Mouse (Mus musculus): ENCODE results near the gene Ror1. TPM values are rescaled to one million over a fixed set of nuclear protein-coding genes. Genes with fewer than 3 reads are reported as not detected.

The Ror1 gene
- polyA plus RNA-seq, 1 experiment from 2014 or later, result 5.6 TPM

- H3K4me3 ChIP-seq, result no peak overlapping the region
- no peak overlapping the region for H3K9ac ChIP-seq
- no peak overlapping the region for H3K4me2 ChIP-seq (replicated peaks)
- H3K9me3 ChIP-seq, result no peaks in the 10 kb centered on the region
- no peaks in the 10 kb centered on the region for H3K36me3 ChIP-seq
- no peaks in the 10 kb centered on the region for H3K4me1 ChIP-seq
- no peak overlapping the region for H3K27ac ChIP-seq
- ATAC-seq (ENCODE audit: low FRiP score, low read depth), result no peak
- 63% methylated on average over 6 of the region's 6 CpGs for WGBS
- no peaks in the 10 kb centered on the region for H3K27me3 ChIP-seq (replicated peaks)
Measured at GRCm38 (mm10) chr4:100070101-100070500, 25.5 kb upstream of the Ror1 start.

GRCm38 (mm10) chr4:100096596-100097181 lies 1.1 kb downstream of the Ror1 start:
- Histone ChIP-seq H3K4me3 (peak overlapping the region; percentile 65), H3K27me3 (replicated peaks) (peaks cover 3% of the 10 kb centered on the region; the same call in 1 of the 2 replicates), H3K4me1 (peaks cover 12% of the 10 kb centered on the region; the same call in 1 of the 2 replicates), H3K27ac (no peak overlapping the region), H3K9ac (peak overlapping the region; percentile 75), H3K4me2 (replicated peaks) (peak overlapping the region; percentile 95), H3K9me3 (no peaks in the 10 kb centered on the region), H3K36me3 (no peaks in the 10 kb centered on the region)
- WGBS, result under 1% methylated on average over 21 of the region's 21 CpGs
- peak; percentile 22 for ATAC-seq (ENCODE audit: low FRiP score, low read depth)

GRCm38 (mm10) chr4:100097364-100097979 lies 1.9 kb downstream of the Ror1 start:
- H3K27ac ChIP-seq, result no peak overlapping the region
- ATAC-seq (ENCODE audit: low FRiP score, low read depth), result no peak
- WGBS, result 17% methylated on average over 10 of the region's 10 CpGs
- peaks cover 12% of the 10 kb centered on the region; the same call in 1 of the 2 replicates for H3K4me1 ChIP-seq
- H3K9ac ChIP-seq, result no peak overlapping the region
- H3K9me3 ChIP-seq, result no peaks in the 10 kb centered on the region
- no peaks in the 10 kb centered on the region for H3K36me3 ChIP-seq
- peaks cover 3% of the 10 kb centered on the region; the same call in 1 of the 2 replicates for H3K27me3 ChIP-seq (replicated peaks)
- H3K4me2 ChIP-seq (replicated peaks), result peak overlapping the region; percentile 95
- H3K4me3 ChIP-seq, result peak overlapping the region; percentile 65; the same call in 1 of the 2 replicates

- H3K4me1 ChIP-seq, result peaks cover 10% of the 10 kb centered on the region; the same call in 1 of the 2 replicates
- no peaks in the 10 kb centered on the region for H3K36me3 ChIP-seq
- no peak for ATAC-seq (ENCODE audit: low FRiP score, low read depth)
- H3K9ac ChIP-seq, result no peak overlapping the region
- no peaks in the 10 kb centered on the region for H3K9me3 ChIP-seq
- H3K27ac ChIP-seq, result no peak overlapping the region
- H3K4me3 ChIP-seq, result no peak overlapping the region
- H3K4me2 ChIP-seq (replicated peaks), result no peak overlapping the region
- WGBS, result 77% methylated on average over 7 of the region's 7 CpGs
- peaks cover 3% of the 10 kb centered on the region; the same call in 1 of the 2 replicates for H3K27me3 ChIP-seq (replicated peaks)
Measured at GRCm38 (mm10) chr4:100101066-100101820, 5.7 kb downstream of the Ror1 start.

GRCm38 (mm10) chr4:100101844-100102243 lies 6.3 kb downstream of the Ror1 start:
- Histone ChIP-seq H3K4me1 (peaks cover 4% of the 10 kb centered on the region; the same call in 1 of the 2 replicates), H3K27me3 (replicated peaks) (peaks cover 3% of the 10 kb centered on the region; the same call in 1 of the 2 replicates), H3K9me3 (no peaks in the 10 kb centered on the region), H3K27ac (no peak overlapping the region), H3K9ac (no peak overlapping the region), H3K4me2 (replicated peaks) (no peak overlapping the region), H3K36me3 (no peaks in the 10 kb centered on the region), H3K4me3 (no peak overlapping the region)
- 66% methylated on average over 5 of the region's 5 CpGs for WGBS
- ATAC-seq (ENCODE audit: low FRiP score, low read depth), result no peak

GRCm38 (mm10) chr4:100104241-100104640 lies 8.7 kb downstream of the Ror1 start:
- Histone ChIP-seq H3K27me3 (replicated peaks) (no peaks in the 10 kb centered on the region), H3K4me1 (no peaks in the 10 kb centered on the region)
- 79% methylated on average over 1 of the region's 1 CpGs for WGBS

GRCm38 (mm10) chr4:100107593-100107992 lies 12.0 kb downstream of the Ror1 start:
- Histone ChIP-seq H3K4me3 (no peak overlapping the region), H3K9ac (no peak overlapping the region)

More at GRCm38 (mm10) chr4:100104241-100104640, 8.7 kb downstream of the Ror1 start:
- no peak overlapping the region for H3K9ac ChIP-seq
- H3K4me3 ChIP-seq, result no peak overlapping the region
- no peaks in the 10 kb centered on the region for H3K36me3 ChIP-seq
- no peak for ATAC-seq (ENCODE audit: low FRiP score, low read depth)
- no peak overlapping the region for H3K27ac ChIP-seq
- no peaks in the 10 kb centered on the region for H3K9me3 ChIP-seq
- H3K4me2 ChIP-seq (replicated peaks), result no peak overlapping the region

GRCm38 (mm10) chr4:100108551-100108950 lies 13.0 kb downstream of the Ror1 start:
- no peak overlapping the region for H3K4me3 ChIP-seq
- no peak overlapping the region for H3K9ac ChIP-seq
- H3K4me1 ChIP-seq, result no peaks in the 10 kb centered on the region
- H3K27ac ChIP-seq, result no peak overlapping the region
- no peaks in the 10 kb centered on the region for H3K36me3 ChIP-seq
- no peaks in the 10 kb centered on the region for H3K27me3 ChIP-seq (replicated peaks)
- no peak overlapping the region for H3K4me2 ChIP-seq (replicated peaks)
- no peaks in the 10 kb centered on the region for H3K9me3 ChIP-seq
- 90% methylated on average over 4 of the region's 4 CpGs for WGBS
- no peak for ATAC-seq (ENCODE audit: low FRiP score, low read depth)

More at GRCm38 (mm10) chr4:100107593-100107992, 12.0 kb downstream of the Ror1 start:
- no peaks in the 10 kb centered on the region for H3K36me3 ChIP-seq
- H3K4me2 ChIP-seq (replicated peaks), result no peak overlapping the region
- no peaks in the 10 kb centered on the region for H3K4me1 ChIP-seq
- H3K27ac ChIP-seq, result no peak overlapping the region
- ATAC-seq (ENCODE audit: low FRiP score, low read depth), result no peak
- no peaks in the 10 kb centered on the region for H3K9me3 ChIP-seq
- WGBS, result 85% methylated on average over 9 of the region's 9 CpGs
- H3K27me3 ChIP-seq (replicated peaks), result no peaks in the 10 kb centered on the region

GRCm38 (mm10) chr4:100114148-100114547 lies 18.6 kb downstream of the Ror1 start:
- no peak for ATAC-seq (ENCODE audit: low FRiP score, low read depth)
- no peak overlapping the region for H3K4me2 ChIP-seq (replicated peaks)
- no peaks in the 10 kb centered on the region for H3K36me3 ChIP-seq
- no peak overlapping the region for H3K4me3 ChIP-seq
- no peaks in the 10 kb centered on the region for H3K27me3 ChIP-seq (replicated peaks)
- no peaks in the 10 kb centered on the region for H3K4me1 ChIP-seq
- H3K27ac ChIP-seq, result no peak overlapping the region
- H3K9ac ChIP-seq, result no peak overlapping the region
- H3K9me3 ChIP-seq, result no peaks in the 10 kb centered on the region

GRCm38 (mm10) chr4:100116366-100116765 lies 20.8 kb downstream of the Ror1 start:
- no peak overlapping the region for H3K9ac ChIP-seq
- no peak overlapping the region for H3K27ac ChIP-seq
- no peak overlapping the region for H3K4me3 ChIP-seq
- ATAC-seq (ENCODE audit: low FRiP score, low read depth), result no peak
- H3K4me1 ChIP-seq, result no peaks in the 10 kb centered on the region
- no peaks in the 10 kb centered on the region for H3K9me3 ChIP-seq
- H3K36me3 ChIP-seq, result no peaks in the 10 kb centered on the region
- no peak overlapping the region for H3K4me2 ChIP-seq (replicated peaks)
- 94% methylated on average over 3 of the region's 3 CpGs for WGBS
- no peaks in the 10 kb centered on the region for H3K27me3 ChIP-seq (replicated peaks)

GRCm38 (mm10) chr4:100118676-100119075 lies 23.1 kb downstream of the Ror1 start:
- no peak for ATAC-seq (ENCODE audit: low FRiP score, low read depth)
- no peak overlapping the region for H3K9ac ChIP-seq
- no peaks in the 10 kb centered on the region for H3K4me1 ChIP-seq
- no peak overlapping the region for H3K4me2 ChIP-seq (replicated peaks)
- no peaks in the 10 kb centered on the region for H3K27me3 ChIP-seq (replicated peaks)
- no peaks in the 10 kb centered on the region for H3K9me3 ChIP-seq
- WGBS, result 50% methylated on average over 4 of the region's 4 CpGs
- no peak overlapping the region for H3K27ac ChIP-seq
- H3K4me3 ChIP-seq, result no peak overlapping the region
- no peaks in the 10 kb centered on the region for H3K36me3 ChIP-seq

- Histone ChIP-seq H3K4me3 (no peak overlapping the region), H3K27ac (no peak overlapping the region), H3K27me3 (replicated peaks) (no peaks in the 10 kb centered on the region), H3K4me1 (no peaks in the 10 kb centered on the region), H3K9ac (no peak overlapping the region), H3K4me2 (replicated peaks) (no peak overlapping the region), H3K9me3 (no peaks in the 10 kb centered on the region), H3K36me3 (no peaks in the 10 kb centered on the region)
- WGBS, result 88% methylated on average over 1 of the region's 1 CpGs
- no peak for ATAC-seq (ENCODE audit: low FRiP score, low read depth)
Measured at GRCm38 (mm10) chr4:100119431-100119830, 23.8 kb downstream of the Ror1 start.
